Mouse (Mus musculus) cerebellum, adult 2 months (tissue): Measurements from ENCODE around the gene Crip3. TPM values are rescaled to one million over a fixed set of nuclear protein-coding genes. Genes with fewer than 3 reads are reported as not detected.

Experiments
- DNase-seq, 2 experiments: peaks; one replicate each; pipeline ENCODE4 v3.0.0; 2021
- H3K27ac ChIP-seq: fragments of 200-500 bp; 2 replicates; pipeline ENCODE4 v1.5.1; 2012; ENCODE audit warnings: low read length, control low read depth, inconsistent platforms; ENCODE audit not compliant: insufficient read depth
- H3K27me3 ChIP-seq: fragments of 200-500 bp; 2 replicates; pipeline ENCODE4 v1.6.1; 2012; ENCODE audit warnings: inconsistent platforms, mild to moderate bottlenecking, low read length, moderate library complexity; ENCODE audit not compliant: control insufficient read depth, insufficient read depth
- H3K4me1 ChIP-seq: fragments of 200-500 bp; 2 replicates; pipeline ENCODE4 v1.6.1; 2011; ENCODE audit warnings: low read length; ENCODE audit not compliant: control insufficient read depth, insufficient read depth
- H3K4me3 ChIP-seq: fragments of 200-500 bp; replicated peaks from 2 replicates; pipeline ENCODE3; 2011; ENCODE audit warnings: mild to moderate bottlenecking, low read depth, low read length, control low read depth; ENCODE audit not compliant: insufficient read depth
- CTCF ChIP-seq: fragments of 200-500 bp; IDR thresholded peaks from 2 replicates; pipeline ENCODE4 v1.5.1; 2011; ENCODE audit warnings: low read depth, mild to moderate bottlenecking, control low read depth, low read length, moderate library complexity, borderline replicate concordance; ENCODE audit not compliant: insufficient read depth
- POLR2A ChIP-seq: fragments of 200-500 bp; IDR thresholded peaks from 2 replicates; pipeline ENCODE4 v1.6.1; 2011; ENCODE audit warnings: low read length, control low read depth, borderline replicate concordance; ENCODE audit not compliant: insufficient read depth
- WGBS: fragments of 180-500 bp; shearing (Covaris S2); methylation state at CpG from one replicate; pipeline ENCODE4 v1.1.7; 2018; 5-methylcytosine and 5-hydroxymethylcytosine counted together
- polyA plus RNA-seq: library from polyadenylated mRNA; depleted of rRNA; stranded (reverse); fragments of >200 nt; gene quantifications from 2 replicates; pipeline ENCODE4 v1.2.3, GENCODE M21; 2012; rRNA removed

The Crip3 gene
- 3.7 and 4.6 TPM in 2 replicates for polyA plus RNA-seq

GRCm38 (mm10) chr17:46428761-46429414, at the start of gene Crip3:
Crip3 (plus strand) TSS chr17:46428926.
- H3K27ac ChIP-seq: no peak within 1 kb of the TSS
- H3K4me1 ChIP-seq: no peaks in the 10 kb centered on the region
- no peak for TF ChIP-seq POLR2A
- no peak for TF ChIP-seq CTCF
- 18% methylated on average over 18 of the region's 18 CpGs for WGBS
- DNase-seq: no peak
- no peak within 1 kb of the TSS for H3K4me3 ChIP-seq
- no peaks in the 10 kb centered on the region for H3K27me3 ChIP-seq

DNA sequence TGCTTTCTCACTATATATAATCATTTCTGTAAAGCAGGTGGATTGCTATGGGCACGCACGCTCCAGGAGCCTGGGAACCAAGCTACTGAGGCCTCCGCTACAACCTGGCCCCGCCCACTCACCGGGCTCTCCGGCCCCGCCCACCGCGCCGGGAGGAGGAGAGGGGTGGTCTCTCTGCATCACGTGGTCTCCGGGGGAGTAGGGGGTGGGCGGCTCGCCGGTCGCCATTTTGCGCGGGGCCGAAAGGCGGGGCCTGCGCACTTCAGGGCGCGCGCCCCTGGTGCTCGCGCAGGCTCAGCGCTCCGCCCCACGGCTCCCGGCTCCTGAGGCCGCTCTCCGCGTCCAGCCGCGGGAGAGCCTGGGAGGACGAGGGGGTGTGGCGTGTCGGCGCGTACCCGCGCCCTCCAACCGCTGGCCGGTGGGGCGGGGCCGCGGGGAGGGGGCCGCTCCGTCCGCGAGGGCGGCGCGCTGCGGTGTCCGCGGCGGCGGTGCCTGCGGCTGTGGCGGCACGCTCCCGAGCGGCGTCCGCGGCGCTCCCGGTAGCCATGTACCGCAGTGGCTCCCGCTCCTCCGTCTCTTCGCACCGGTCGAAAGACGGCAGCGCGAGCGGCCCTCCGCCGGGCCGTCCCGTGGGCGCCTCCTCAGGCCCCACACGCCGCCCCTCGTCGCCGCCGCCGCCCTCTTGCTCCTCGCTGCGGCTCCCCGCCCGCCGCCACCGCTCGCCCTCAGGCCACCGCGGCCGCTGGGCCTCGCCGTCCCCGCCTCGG, 45.2 kb upstream of the Crip3 start, which contains the start of gene Zfp318:
Zfp318 (plus strand) TSS at position 438 of the 767 bp plus-strand sequence.
- H3K4me3 ChIP-seq: peak within 1 kb of the TSS; percentile 78
- H3K4me1 ChIP-seq: no peaks in the 10 kb centered on the region
- peak; percentile 95 to 96 for DNase-seq
- no peak within 1 kb of the TSS; the same call in 1 of the 2 replicates for H3K27ac ChIP-seq
- TF ChIP-seq CTCF (no peak), POLR2A (peak; percentile 66; the same call in 1 of the 2 replicates)
- WGBS: under 1% methylated on average over 73 of the region's 105 CpGs
- no peaks in the 10 kb centered on the region for H3K27me3 ChIP-seq

- under 1% methylated on average over 70 of the region's 70 CpGs for WGBS
- Histone ChIP-seq H3K4me3 (peak overlapping the region; percentile 78), H3K27me3 (no peaks in the 10 kb centered on the region), H3K27ac (no peak overlapping the region; the same call in 1 of the 2 replicates), H3K4me1 (no peaks in the 10 kb centered on the region)
- DNase-seq: peak; percentile 22 to 52
- TF ChIP-seq CTCF: no peak
- TF ChIP-seq POLR2A: no peak
Observed at GRCm38 (mm10) chr17:46384061-46384801, 44.5 kb upstream of the Crip3 start.

DNA sequence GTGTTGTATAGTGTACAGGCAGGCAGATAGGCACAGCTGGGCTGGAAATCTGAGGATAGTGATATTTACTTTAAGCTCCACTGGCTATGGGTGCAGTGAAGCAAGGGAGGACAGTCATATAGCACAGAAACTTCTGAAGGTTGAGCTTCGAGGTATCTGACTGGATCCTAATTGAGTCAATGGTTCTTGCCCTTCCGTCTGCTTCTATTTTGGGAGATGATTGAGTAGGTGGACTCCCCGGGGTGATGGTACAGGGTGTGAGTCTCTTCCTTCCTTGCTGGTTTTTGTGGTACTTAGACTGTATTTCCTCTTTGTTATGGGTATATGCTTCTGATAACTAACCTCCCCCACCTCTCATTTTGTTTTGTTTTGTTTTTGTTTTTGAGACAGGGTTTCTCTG, 40.5 kb upstream of the Crip3 start:
- TF ChIP-seq CTCF (no peak), POLR2A (no peak)
- Histone ChIP-seq H3K27me3 (no peaks in the 10 kb centered on the region), H3K27ac (no peak overlapping the region), H3K4me3 (no peak overlapping the region), H3K4me1 (no peaks in the 10 kb centered on the region)
- no peak for DNase-seq
- WGBS: 59% methylated on average over 3 of the region's 3 CpGs

- TF ChIP-seq POLR2A (no peak), CTCF (peak; percentile 66; the same call in 1 of the 2 replicates)
- WGBS: 50% methylated on average over 2 of the region's 2 CpGs
- no peak overlapping the region for H3K4me3 ChIP-seq
- no peaks in the 10 kb centered on the region for H3K4me1 ChIP-seq
- peak; percentile 29 to 30 for DNase-seq
- no peaks in the 10 kb centered on the region for H3K27me3 ChIP-seq
- H3K27ac ChIP-seq: no peak overlapping the region
Observed at GRCm38 (mm10) chr17:46393012-46393411, 35.7 kb upstream of the Crip3 start.

DNA sequence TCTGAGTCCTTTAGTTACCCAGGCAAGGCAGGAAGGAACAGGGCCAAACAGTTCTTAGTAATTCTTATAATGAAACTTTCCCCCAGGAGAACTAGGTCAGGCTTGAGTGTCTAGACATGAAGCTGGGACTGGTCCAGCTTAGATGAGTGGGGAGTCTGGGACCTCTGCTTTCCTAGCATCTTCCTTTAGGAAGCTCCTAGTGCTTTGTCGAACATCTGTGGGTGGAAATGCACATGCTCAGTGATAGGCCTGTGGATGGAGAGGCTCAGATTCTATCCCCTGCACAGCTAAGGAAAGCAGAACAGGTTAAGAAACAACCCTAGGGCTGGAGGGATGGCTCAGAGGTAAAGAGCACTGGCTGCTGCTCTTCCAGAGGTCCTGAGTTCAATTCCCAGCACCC, 34.1 kb upstream of the Crip3 start:
- no peak overlapping the region for H3K4me3 ChIP-seq
- 82% methylated on average over 1 of the region's 1 CpGs for WGBS
- H3K4me1 ChIP-seq: no peaks in the 10 kb centered on the region; the same call in 1 of the 2 replicates
- TF ChIP-seq CTCF (no peak), POLR2A (no peak)
- DNase-seq: no peak
- H3K27ac ChIP-seq: no peak overlapping the region
- no peaks in the 10 kb centered on the region for H3K27me3 ChIP-seq

- H3K4me1 ChIP-seq: no peaks in the 10 kb centered on the region
- no peak overlapping the region for H3K4me3 ChIP-seq
- 12% methylated on average over 3 of the region's 3 CpGs for WGBS
- no peaks in the 10 kb centered on the region for H3K27me3 ChIP-seq
- no peak for DNase-seq
- TF ChIP-seq CTCF (peak; percentile 51), POLR2A (no peak)
- no peak overlapping the region for H3K27ac ChIP-seq
Observed at GRCm38 (mm10) chr17:46408478-46408877, 20.2 kb upstream of the Crip3 start.
